Mouse (Mus musculus): ENCODE results near the gene Olfr960. TPM values are rescaled to one million over a fixed set of nuclear protein-coding genes. Genes with fewer than 3 reads are reported as not detected.
A peak's percentile ranks its signal among the peaks of the same experiment; 100 is the strongest.

The Olfr960 gene
- total RNA-seq (2021), result not detected
- long read RNA-seq, result 0 reads

DNA sequence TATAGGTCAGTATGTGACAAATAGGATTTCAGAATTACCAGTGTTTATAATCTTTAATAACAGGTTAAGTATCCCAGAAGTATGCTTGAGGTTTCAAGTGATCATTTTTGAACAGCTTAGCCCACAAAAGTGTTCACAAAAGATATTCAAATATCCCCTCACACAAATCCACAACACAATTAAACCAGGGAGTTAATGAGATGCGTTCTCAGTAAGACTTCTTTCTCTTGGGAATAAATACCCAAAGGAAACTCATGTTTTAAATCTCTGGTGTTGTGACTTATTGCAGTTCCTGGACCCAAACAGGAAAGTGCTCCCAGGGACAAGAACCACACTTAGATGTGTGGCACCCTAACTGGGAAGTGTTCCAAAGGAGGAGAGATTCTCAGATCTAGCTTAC is at the start of gene Olfr960:
Gene Olfr960, plus strand, starts transcription at position 301 of the 400 bp plus-strand sequence.
- no peak for DNase-seq (ENCODE audit: low spot score in 2 of 2)

DNA sequence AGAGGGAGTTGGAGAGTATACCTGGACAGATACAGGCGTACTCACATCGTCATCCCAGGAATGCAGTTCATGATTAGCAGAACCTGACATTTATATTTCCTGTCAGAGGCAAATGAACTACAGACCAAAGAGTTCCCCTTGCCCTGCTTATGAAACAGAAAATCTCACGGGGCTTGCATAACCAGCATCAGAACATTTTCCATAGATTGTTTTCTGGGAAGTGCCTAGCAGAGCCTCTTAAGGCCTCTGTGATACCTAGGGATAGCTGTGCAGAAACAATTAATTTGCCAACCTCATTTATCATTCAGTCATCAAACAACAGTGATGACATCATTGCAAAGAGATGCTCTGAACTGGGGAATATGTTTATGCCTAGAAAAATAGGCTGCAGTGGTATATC is 45.7 kb upstream of the Olfr960 start, which contains the start of gene Olfr959:
Gene Olfr959, minus strand, starts transcription at position 101 of the 400 bp plus-strand sequence.
- no peak for DNase-seq (ENCODE audit: low spot score in 2 of 2)

DNA sequence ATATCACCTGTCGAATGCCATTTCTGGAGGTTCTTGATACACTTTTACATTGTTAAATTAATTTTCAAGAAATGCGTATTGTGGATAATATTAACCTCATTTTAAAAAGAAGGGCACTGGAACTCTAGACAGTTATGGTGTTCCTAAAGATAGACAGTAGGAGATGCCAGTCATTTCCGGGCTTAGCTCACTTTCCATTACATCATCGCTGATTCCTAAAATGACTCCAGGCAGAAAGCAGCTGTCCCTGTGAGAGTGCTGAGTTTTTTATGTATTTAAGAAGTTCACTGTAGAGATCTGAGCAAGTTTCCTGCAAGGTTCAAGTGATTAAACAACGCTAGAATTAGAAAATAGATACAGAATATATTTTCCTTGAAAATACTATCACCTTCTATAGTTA is 44.1 kb upstream of the Olfr960 start:
- no peak for DNase-seq (ENCODE audit: low spot score in 2 of 2)

DNA sequence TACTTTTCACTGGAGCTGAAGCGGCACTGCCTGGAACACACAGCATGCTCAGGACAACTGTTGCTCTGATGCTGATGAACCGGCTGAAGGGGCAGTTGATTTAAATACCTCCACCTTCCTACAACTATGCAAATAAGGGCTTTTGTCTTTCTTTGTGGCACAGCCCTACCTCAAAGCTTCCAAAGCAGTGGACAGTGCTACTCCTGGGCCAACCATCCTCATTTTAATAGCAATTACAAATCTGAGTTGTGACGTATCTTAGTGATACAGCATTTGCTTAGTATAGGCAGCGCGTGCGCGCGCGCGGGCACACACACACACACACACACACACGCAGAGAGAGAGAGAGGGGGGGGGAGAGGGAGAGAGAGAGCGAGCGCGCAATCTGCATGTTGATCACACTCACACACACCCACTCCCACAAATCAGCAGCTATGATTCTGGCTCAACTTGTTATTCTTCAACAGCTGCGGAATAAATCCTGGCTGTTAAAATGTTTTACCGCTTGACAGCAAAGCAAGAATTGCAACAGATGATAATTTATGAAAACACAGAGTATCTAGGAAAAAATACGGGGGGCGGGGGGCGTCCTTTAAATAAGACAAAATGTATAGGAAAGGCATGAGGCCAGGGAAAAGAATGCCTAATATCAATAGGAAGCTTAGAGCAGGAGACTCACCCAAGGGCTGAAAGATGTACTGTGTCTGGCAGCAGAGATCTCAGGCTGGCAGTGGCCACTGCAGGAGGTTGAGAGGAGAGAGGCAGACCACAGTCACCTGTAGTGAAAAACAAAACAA is 18.4 kb upstream of the Olfr960 start:
- DNase-seq (ENCODE audit: low spot score in 2 of 2), result peak; percentile 24 to 48

DNA sequence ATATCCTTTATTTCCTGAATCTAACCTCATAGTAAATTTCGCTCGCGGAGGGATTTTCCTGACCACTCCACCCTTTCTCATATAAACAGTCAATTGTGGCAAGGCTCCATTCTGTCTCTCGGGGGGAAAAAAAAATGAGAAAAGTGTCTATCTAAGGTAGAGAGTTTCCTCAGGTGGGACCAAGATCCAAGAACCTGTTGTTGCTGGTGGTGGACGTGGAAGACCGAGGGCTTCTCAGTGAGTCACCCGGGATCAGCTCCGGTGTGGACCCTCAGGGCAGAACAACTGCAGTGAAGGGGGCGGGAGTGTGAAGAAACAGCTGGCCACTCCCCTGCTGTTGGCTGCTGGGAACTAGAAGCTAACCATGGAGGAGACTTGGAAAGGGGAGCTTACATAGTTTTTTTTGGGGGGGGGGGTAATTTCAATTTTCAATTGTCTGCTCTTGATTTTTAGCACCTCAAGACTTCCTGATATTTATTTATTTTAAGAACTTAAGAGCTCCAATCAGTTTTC is 17.8 kb upstream of the Olfr960 start:
- DNase-seq (ENCODE audit: low spot score in 2 of 2), result peak in 1 of 2 experiments; percentile 17

DNA sequence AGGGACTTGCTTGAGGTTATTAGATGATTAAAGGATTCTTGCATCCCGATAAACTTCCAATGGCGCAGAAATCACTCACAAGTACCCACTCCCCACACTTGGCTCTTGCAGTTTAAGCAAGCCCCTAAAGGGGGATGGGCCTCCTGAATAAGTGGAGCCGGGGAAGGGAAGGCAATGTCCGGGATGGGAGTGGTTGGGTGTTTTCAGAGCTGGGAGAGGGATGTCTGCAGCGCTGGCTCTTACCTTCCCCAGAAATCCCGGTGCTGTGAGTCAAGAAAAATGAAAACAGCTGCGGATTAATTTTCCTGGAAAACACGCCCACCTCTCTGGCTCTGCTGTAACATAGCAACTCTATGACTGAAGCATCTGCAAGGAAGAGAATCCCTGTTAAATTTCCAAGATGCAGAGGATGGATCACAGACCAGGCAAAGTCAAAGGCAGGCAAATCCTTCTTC is 17.1 kb upstream of the Olfr960 start, which contains the start of gene AW551984:
Gene AW551984, minus strand, starts transcription at position 405 of the 455 bp plus-strand sequence.
- DNase-seq (ENCODE audit: low spot score in 2 of 2), result peak; percentile 5 to 23

DNA sequence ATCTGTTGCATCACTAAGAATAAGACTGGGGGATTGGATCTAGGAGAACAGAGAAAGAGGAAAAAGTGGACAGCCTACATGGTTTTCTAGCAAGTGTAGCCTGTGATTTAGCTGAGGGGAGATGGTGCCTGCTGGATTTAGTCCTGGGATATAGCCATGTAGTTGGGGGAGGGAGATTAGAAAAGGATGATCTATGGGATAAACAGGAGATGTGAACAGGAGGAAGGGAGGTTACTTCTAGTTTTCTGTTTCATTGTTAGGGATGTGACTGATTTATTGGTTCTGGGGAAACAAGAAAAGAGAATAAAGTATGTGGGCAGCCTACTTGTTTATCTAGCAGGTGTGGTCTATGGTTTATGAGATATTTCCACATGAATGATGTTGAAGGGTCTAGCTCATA is 12.7 kb upstream of the Olfr960 start:
- DNase-seq (ENCODE audit: low spot score in 2 of 2), result no peak

DNA sequence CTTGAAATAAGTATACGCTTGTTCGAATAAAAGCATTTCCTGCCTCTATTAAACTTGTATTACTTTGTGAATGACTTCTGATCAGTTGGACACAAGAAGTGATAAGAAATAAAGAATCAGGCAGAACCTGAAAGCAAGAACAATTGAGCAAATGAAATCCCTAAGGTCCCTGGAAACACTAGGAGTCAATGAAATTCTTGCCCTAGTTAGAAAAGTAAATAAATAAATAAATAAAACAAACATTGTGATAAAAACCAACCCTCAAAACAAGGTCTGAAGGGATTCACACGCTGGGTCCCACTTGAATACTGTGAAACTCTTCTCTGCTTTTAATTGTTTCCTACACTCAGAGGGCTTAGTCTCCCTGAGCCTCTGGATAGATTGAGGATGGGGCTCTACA is 10.8 kb upstream of the Olfr960 start, which contains the start of gene Olfr148:
Gene Olfr148, plus strand, starts transcription at position 301 of the 400 bp plus-strand sequence.
- no peak for DNase-seq (ENCODE audit: low spot score in 2 of 2)

DNA sequence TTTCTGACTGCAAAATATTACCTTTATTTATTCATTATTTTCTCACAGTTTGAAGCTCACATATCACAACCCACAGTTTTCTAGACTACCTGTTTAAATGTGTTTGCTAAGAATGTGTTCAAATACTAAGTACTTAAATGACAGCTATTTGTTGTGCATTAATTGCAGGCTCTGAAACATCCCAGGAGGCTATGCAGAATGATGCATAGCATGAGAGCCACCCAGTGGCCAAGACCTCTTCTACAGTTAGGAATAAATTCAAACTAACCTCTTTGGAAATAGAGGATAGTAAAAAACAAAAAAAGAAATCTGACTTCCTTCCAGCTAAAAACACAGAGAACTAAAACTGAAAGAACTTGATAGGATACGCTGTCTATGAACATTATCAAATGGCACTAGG is 9.2 kb upstream of the Olfr960 start:
- peak; percentile 26 to 49 for DNase-seq (ENCODE audit: low spot score in 2 of 2)

DNA sequence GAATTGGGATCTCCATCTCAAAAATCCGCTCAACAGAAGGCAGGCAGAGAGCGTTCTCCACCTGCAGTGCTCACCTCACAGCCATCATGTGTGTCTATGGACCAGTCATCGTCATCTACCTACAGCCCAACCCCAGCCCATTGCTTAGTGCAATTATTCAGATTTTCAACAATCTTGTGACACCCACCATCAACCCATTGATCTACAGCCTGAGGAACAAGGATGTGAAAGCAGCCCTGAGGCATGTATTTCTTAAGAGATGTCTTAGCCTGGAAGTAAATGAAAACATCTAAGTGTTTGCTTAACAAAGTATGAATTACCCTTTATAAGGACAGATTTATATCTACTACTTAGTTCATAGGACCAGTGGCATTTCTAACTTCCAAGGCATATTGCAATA is 2.6 kb downstream of the Olfr960 start:
- DNase-seq (ENCODE audit: low spot score in 2 of 2), result no peak

DNA sequence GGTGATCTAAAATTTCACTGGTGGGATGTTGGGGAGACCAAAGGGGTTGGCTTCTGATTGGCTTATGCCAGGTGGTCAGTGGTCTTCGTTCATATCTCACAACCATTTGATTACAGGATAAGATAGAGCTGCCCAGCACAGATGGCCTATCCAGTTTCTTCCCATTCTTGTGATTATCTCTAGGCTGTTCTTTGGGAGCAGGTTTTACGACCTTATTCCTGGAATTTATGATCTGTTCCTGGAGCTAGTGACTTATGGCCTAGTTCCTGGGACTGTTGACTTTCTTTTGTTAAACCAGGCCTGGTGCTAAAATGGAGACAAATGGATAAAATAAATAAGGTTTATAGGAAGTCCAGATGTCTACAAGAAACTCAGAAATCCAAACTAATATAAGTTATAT is 3.5 kb downstream of the Olfr960 start:
- no peak for DNase-seq (ENCODE audit: low spot score in 2 of 2)

DNA sequence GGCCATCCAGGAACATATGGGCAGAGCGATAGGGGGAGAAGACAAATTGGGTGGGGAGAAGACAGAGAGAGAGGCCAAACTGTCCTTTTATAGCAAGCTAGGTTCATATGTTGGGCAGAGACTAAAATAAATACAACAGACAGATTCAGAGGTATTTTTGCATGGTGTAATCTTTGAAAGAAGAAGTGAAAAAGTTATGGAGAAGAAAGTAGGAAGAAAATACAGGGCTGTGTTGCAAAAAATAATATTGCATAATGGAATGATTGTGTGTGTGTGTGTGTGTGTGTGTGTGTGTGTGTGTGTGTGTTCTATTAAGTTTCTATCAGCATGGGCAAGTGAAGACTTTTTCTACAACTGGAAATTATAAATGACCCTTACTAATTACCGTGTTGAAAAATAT is 7.9 kb downstream of the Olfr960 start:
- DNase-seq (ENCODE audit: low spot score in 2 of 2), result no peak

DNA sequence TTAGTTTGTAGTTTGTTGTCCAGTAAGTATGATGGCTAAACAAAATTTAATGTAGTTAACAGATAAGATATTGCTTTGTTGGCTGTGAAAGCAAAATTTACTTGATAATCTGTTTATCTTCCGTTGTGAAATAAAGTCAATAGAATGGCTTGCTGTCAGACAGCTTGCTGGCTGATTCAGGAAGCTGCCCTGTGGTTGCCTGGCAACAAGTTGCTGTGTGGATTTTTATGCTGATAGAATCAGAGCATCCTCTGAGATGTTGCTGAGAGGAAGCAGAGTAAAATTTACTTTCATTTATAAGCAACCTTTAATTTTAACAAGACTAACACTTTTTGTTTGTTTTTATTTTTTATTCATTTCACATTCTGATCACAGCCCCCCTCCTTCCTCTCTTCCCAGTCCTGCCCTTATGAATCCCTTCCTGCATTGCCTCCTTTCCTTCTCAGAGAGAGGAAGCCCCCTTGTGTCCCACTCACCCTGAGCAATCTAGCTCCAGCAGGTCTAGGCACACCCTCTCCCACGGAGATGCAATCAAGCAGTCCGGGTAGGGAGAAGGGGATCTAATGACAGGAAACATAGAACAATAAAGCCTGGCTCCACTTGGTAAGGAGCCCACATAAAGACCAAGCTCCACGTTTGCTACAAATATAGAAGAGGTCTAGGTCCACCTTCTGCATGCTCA is 12.9 kb downstream of the Olfr960 start:
- peak; percentile 9 to 43 for DNase-seq (ENCODE audit: low spot score in 2 of 2)

DNA sequence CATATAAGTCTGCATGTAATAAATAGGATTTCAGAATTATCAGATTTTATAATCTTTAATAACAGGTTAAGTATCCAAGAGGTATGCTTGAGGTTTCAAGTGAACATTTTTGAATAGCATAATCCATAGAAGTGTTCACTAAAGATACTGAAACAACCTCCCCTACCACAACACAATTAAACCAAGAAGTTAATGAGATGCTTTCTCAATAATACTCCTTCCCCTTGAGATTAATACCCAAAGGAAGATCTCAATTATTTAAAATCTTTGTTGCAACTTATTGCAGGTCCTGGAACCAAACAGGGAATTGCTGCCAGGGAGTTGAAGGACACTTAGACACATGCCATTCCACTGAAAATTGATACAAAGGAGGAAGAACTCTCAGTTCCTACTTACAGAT is 23.6 kb downstream of the Olfr960 start, which contains the start of gene Olfr961:
Gene Olfr961, plus strand, starts transcription at position 301 of the 400 bp plus-strand sequence.
- no peak for DNase-seq (ENCODE audit: low spot score in 2 of 2)

DNA sequence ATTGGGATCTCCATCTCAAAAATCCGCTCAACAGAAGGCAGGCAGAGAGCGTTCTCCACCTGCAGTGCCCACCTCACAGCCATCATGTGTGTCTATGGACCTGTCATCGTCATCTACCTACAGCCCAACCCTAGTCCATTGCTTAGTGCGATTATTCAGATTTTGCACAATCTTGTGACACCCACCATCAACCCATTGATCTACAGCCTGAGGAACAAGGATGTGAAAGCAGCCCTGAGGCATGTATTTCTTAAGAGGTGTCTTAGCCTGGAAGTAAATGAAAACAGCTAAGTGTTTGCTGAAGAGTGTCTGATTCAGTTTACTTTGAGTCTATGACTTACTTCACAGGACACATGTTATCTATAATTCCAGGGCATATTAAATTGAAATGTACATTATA is 26.2 kb downstream of the Olfr960 start:
- DNase-seq (ENCODE audit: low spot score in 2 of 2), result no peak

DNA sequence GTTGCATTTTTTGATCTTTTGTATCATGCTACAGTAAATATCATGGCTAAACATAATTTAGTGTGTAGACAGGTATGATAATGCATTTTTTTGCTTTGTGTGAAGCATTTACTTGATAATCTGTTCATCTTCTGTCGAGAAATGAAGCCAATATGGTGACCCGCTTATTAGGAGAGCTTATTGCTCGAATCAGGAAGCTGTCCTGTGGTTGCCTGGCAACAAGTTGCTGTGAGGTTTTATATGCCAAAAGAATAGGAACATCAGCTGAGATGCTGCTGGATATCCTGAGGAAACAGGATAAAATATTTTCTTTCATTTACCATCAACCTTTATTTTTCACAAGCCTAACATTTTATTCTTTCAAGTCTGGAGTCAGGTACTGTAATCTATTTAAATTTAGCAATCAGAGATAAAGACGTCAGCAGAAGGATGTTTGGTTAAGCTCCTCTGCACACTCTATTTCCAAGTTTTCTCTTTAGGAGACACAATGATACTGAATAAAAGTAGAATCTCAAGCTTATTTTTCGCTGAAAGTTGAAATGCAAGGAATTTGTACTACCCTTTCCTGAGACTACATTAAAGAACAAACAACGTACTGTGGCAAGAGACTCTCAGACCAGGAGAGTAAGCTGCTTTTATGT is 33.7 kb downstream of the Olfr960 start:
- no peak for DNase-seq (ENCODE audit: low spot score in 2 of 2)

DNA sequence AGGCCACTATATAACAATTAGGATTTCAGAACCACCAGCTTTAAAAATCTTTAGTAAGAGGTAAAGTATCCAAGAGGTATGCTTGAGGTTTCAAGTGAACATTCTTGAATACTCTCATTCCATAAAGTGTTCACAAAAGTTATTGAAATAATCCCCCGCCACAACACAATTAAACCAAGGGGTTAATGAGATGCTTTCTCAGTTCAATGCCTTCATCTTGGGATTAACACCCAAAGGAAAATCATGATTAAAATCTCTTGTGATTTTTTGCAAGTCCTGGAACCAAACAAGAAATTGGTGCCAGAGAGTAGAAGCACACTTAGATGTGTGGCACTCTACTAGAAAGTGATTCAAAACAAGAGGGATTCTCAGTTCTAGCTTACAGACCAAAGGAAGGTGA is 45.7 kb downstream of the Olfr960 start, which contains the start of gene Olfr963:
Gene Olfr963, plus strand, starts transcription at position 301 of the 400 bp plus-strand sequence.
- DNase-seq (ENCODE audit: low spot score in 2 of 2), result no peak

DNA sequence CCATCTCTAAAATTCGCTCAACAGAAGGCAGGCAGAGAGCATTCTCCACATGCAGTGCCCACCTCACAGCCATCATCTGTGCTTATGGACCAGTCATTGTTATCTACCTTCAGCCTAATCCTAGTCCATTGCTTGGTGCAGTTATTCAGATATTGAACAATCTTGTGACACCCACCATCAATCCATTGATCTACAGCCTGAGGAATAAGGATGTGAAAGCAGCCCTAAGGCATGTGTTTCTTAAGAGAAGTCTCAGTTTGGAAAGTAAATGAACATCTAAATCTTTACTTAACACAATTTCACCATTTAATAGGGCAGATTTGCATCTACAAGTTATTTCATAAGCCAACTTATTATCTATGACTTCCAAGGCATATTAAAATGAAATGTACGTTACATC is 48.5 kb downstream of the Olfr960 start:
- DNase-seq (ENCODE audit: low spot score in 2 of 2), result no peak

All from layer of hippocampus, postnatal 10 days (tissue).